Comparison of ENCODE assay signal across 8 mouse cellular contexts in genomic region chr16:8738542-8739514, GRCm38 (mm10). TPM values are rescaled to one million over a fixed set of nuclear protein-coding genes. Genes with fewer than 3 reads are reported as not detected.
DNase-seq lines count a peak whose midpoint lies in the region; ATAC-seq and TF ChIP-seq lines count a peak whose summit lies in the region.

No protein-coding gene starts in this region.

- no peak for TF ChIP-seq CTCF in MEL (IDR thresholded peaks at IDR 0.05 in 2 of 3, conservative IDR thresholded peaks at IDR 0.05 in 1 of 3; ENCODE audit: control insufficient read depth in 1 of 3, insufficient read depth in 1 of 3, low read depth in 2 of 3, low read length in 3 of 3, poor library complexity in 1 of 3, severe bottlenecking in 1 of 3)
- TF ChIP-seq CTCF in lung, postnatal 0 days (IDR thresholded peaks at IDR 0.05) = no peak

- TF ChIP-seq POLR2A in MEL (IDR thresholded peaks at IDR 0.05; ENCODE audit: control insufficient read depth in 1 of 2, insufficient read depth in 1 of 2, low read depth in 1 of 2, low read length in 2 of 2, poor library complexity in 1 of 2) = peak; percentile 67 to 74; a peak in 3 of 4 replicates

- TF ChIP-seq RAD21 in MEL (IDR thresholded peaks at IDR 0.05; ENCODE audit: low read depth, low read length) = no peak

- peak overlapping the region; percentile 79 to 97 for H3K4me3 ChIP-seq in MEL (ENCODE audit: control insufficient read depth in 1 of 2, insufficient read depth in 1 of 2, low read depth in 2 of 2, low read length in 2 of 2)
- peak overlapping the region; percentile 96 for H3K4me3 ChIP-seq in hindbrain, embryonic 10.5 days
- H3K4me3 ChIP-seq in lung, postnatal 0 days (ENCODE audit: low read depth, low read length) = peak overlapping the region; percentile 74

- H3K79me2 ChIP-seq in MEL (ENCODE audit: control insufficient read depth, insufficient read depth, low read length, poor library complexity) = peaks cover 51% of the 10 kb centered on the region

- peaks cover 4 to 32% of the 10 kb centered on the region in 2 experiments; a peak in 3 of 4 replicates for H3K4me1 ChIP-seq in MEL (ENCODE audit: control insufficient read depth in 1 of 2, insufficient read depth in 2 of 2, low read length in 2 of 2)
- peaks cover 32% of the 10 kb centered on the region for H3K4me1 ChIP-seq in hindbrain, embryonic 10.5 days (replicated peaks)
- peaks cover 18% of the 10 kb centered on the region; the same call in 1 of the 2 replicates for H3K4me1 ChIP-seq in lung, postnatal 0 days (ENCODE audit: insufficient read depth, low read depth, low read length)

- WGBS in hindbrain, embryonic 10.5 days = 7% methylated on average over 124 of the region's 126 CpGs
- WGBS in lung, postnatal 0 days = 2% methylated on average over 46 of the region's 126 CpGs

- DNase-seq in MEL (ENCODE audit: low read depth, low spot score) = peak; percentile 84
- peak; percentile 87 for DNase-seq in cerebellum, adult 8-10 months
- DNase-seq in hindbrain, embryonic 10.5 days (ENCODE audit: low spot score) = peak; percentile 89
- DNase-seq in layer of hippocampus, adult 9-11 months = peak; percentile 87
- peak; percentile 95 for DNase-seq in lung, postnatal 0 days (ENCODE audit: low spot score)
- DNase-seq in ovary, postnatal 10 days (ENCODE audit: low spot score) = peak; percentile 82
- peak; percentile 93 for DNase-seq in thymus, postnatal 0 days (ENCODE audit: low spot score)

- peak; percentile 88 for ATAC-seq in frontal cortex, adult (ENCODE audit: low TSS enrichment)
- peak; percentile 95 for ATAC-seq in lung, postnatal 0 days

- H3K9me3 ChIP-seq in MEL (replicated peaks; ENCODE audit: insufficient read depth, low read length) = no peaks in the 10 kb centered on the region
- no peaks in the 10 kb centered on the region for H3K9me3 ChIP-seq in hindbrain, embryonic 10.5 days
- H3K9me3 ChIP-seq in lung, postnatal 0 days (ENCODE audit: low read length) = no peaks in the 10 kb centered on the region

- peak overlapping the region; percentile 61 for H3K27ac ChIP-seq in MEL (ENCODE audit: control insufficient read depth, low read depth, low read length)
- peak overlapping the region; percentile 98 for H3K27ac ChIP-seq in hindbrain, embryonic 10.5 days
- H3K27ac ChIP-seq in lung, postnatal 0 days (ENCODE audit: low read length) = peak overlapping the region; percentile 97

- no peak for TF ChIP-seq EP300 in MEL (IDR thresholded peaks at IDR 0.05; ENCODE audit: low read depth in 1 of 2, low read length in 2 of 2)
- TF ChIP-seq EP300 in lung, postnatal 0 days (IDR thresholded peaks at IDR 0.05) = no peak

- H3K36me3 ChIP-seq in MEL (ENCODE audit: control insufficient read depth in 1 of 2, insufficient read depth in 2 of 2, low read length in 2 of 2) = peaks cover 2 to 21% of the 10 kb centered on the region in 2 experiments; a peak in 3 of 4 replicates
- H3K36me3 ChIP-seq in hindbrain, embryonic 10.5 days = no peaks in the 10 kb centered on the region
- H3K36me3 ChIP-seq in lung, postnatal 0 days (ENCODE audit: insufficient read depth, low read length) = no peaks in the 10 kb centered on the region

- H3K27me3 ChIP-seq in MEL (ENCODE audit: control insufficient read depth in 1 of 2, insufficient read depth in 2 of 2, low read length in 2 of 2) = no peaks in the 10 kb centered on the region
- H3K27me3 ChIP-seq in hindbrain, embryonic 10.5 days (ENCODE audit: insufficient read depth, poor library complexity, severe bottlenecking) = no peaks in the 10 kb centered on the region
- H3K27me3 ChIP-seq in lung, postnatal 0 days (replicated peaks; ENCODE audit: insufficient read depth, low read length) = no peaks in the 10 kb centered on the region

- peak overlapping the region; percentile 94 for H3K9ac ChIP-seq in MEL (ENCODE audit: control insufficient read depth, low read depth, low read length, poor library complexity, severe bottlenecking)
- peak overlapping the region; percentile 90 for H3K9ac ChIP-seq in lung, postnatal 0 days (replicated peaks; ENCODE audit: low read depth)

- H3K4me2 ChIP-seq in lung, postnatal 0 days (replicated peaks; ENCODE audit: low read depth, low read length) = peak overlapping the region; percentile 99

TF ChIP-seq in MEL, 35 proteins besides CTCF, POLR2A, EP300 and RAD21:
- no peak; the same call in 1 of the 2 replicates for TF ChIP-seq KAT2A (conservative IDR thresholded peaks at IDR 0.05; ENCODE audit: low read depth, low read length)
- no peak for TF ChIP-seq TAL1 (IDR thresholded peaks at IDR 0.05; ENCODE audit: low read length)
- no peak for TF ChIP-seq MAFK (IDR thresholded peaks at IDR 0.05; ENCODE audit: borderline replicate concordance, low read depth, low read length)
- no peak for TF ChIP-seq NRF1 (IDR thresholded peaks at IDR 0.05; ENCODE audit: insufficient read depth, low read depth, low read length, poor library complexity, severe bottlenecking)
- TF ChIP-seq ZC3H11A (IDR thresholded peaks at IDR 0.05; ENCODE audit: low read depth, low read length) = no peak
- TF ChIP-seq MYC (IDR thresholded peaks at IDR 0.05; ENCODE audit: low read depth, low read length) = no peak
- no peak for TF ChIP-seq ZMIZ1 (IDR thresholded peaks at IDR 0.05; ENCODE audit: low read depth, low read length)
- peak; percentile 34; the same call in 1 of the 2 replicates for TF ChIP-seq POLR2AphosphoS2 (IDR thresholded peaks at IDR 0.05; ENCODE audit: low read length)
- no peak for TF ChIP-seq POLR2AphosphoS5 (IDR thresholded peaks at IDR 0.05; ENCODE audit: borderline replicate concordance, low read depth, low read length)
- no peak for TF ChIP-seq E2F4 (IDR thresholded peaks at IDR 0.05; ENCODE audit: borderline replicate concordance, low read depth, low read length)
- TF ChIP-seq GABPA (IDR thresholded peaks at IDR 0.05; ENCODE audit: low read depth, low read length) = no peak
- no peak for TF ChIP-seq USF2 (IDR thresholded peaks at IDR 0.05; ENCODE audit: borderline replicate concordance in 1 of 2, insufficient read depth in 1 of 2, low read depth in 1 of 2, low read length in 2 of 2)
- TF ChIP-seq MXI1 (IDR thresholded peaks at IDR 0.05; ENCODE audit: low read depth, low read length) = peak; percentile 70
- TF ChIP-seq UBTF (IDR thresholded peaks at IDR 0.05; ENCODE audit: borderline replicate concordance, insufficient read depth, low read depth, low read length) = no peak
- peak; percentile 77; the same call in 1 of the 2 replicates for TF ChIP-seq MAZ (IDR thresholded peaks at IDR 0.05; ENCODE audit: low read depth, low read length)
- TF ChIP-seq ZKSCAN1 (IDR thresholded peaks at IDR 0.05; ENCODE audit: low read depth, low read length) = no peak
- no peak for TF ChIP-seq RCOR1 (IDR thresholded peaks at IDR 0.05; ENCODE audit: low read depth, low read length)
- TF ChIP-seq SMC3 (IDR thresholded peaks at IDR 0.05; ENCODE audit: low read depth, low read length) = no peak
- TF ChIP-seq CHD1 (IDR thresholded peaks at IDR 0.05; ENCODE audit: low read depth, low read length) = no peak
- no peak for TF ChIP-seq ZNF384 (IDR thresholded peaks at IDR 0.05; ENCODE audit: low read depth, low read length)
- peak; percentile 61; the same call in 1 of the 2 replicates for TF ChIP-seq HCFC1 (IDR thresholded peaks at IDR 0.05; ENCODE audit: low read depth, low read length)
- no peak for TF ChIP-seq TBP (IDR thresholded peaks at IDR 0.05; ENCODE audit: low read depth, low read length)
- no peak for TF ChIP-seq USF1 (IDR thresholded peaks at IDR 0.05; ENCODE audit: low read depth, low read length)
- TF ChIP-seq TCF12 (IDR thresholded peaks at IDR 0.05; ENCODE audit: low read depth, low read length) = no peak
- TF ChIP-seq ETS1 (IDR thresholded peaks at IDR 0.05; ENCODE audit: low read depth, low read length) = no peak
- no peak for TF ChIP-seq MEF2A (IDR thresholded peaks at IDR 0.05; ENCODE audit: extremely low read depth, insufficient replicate concordance, low read depth, low read length, poor library complexity, severe bottlenecking)
- no peak for TF ChIP-seq ELF1 (IDR thresholded peaks at IDR 0.05; ENCODE audit: low read depth, low read length)
- TF ChIP-seq MAX (IDR thresholded peaks at IDR 0.05; ENCODE audit: low read length) = no peak
- no peak for TF ChIP-seq GATA1 (IDR thresholded peaks at IDR 0.05; ENCODE audit: low read depth, low read length)
- TF ChIP-seq SIN3A (IDR thresholded peaks at IDR 0.05; ENCODE audit: low read length) = peak; percentile 30; the same call in 1 of the 2 replicates
- TF ChIP-seq CHD2 (IDR thresholded peaks at IDR 0.05; ENCODE audit: low read length) = no peak
- peak; percentile 82 for TF ChIP-seq NELFE (IDR thresholded peaks at IDR 0.05; ENCODE audit: low read depth, low read length)

RNA-seq across cellular contexts. Expression of gene Usp7, which starts 53.3 kb away (rescaled TPM):
- total RNA-seq in MEL (2012; rRNA removed) = 101 and 105 TPM in 2 replicates
- polyA plus RNA-seq in MEL (2012; ENCODE audit: insufficient read depth in 1 of 2, insufficient read length in 2 of 2, low read depth in 1 of 2, low replicate concordance in 2 of 2, missing spikeins in 1 of 2) = 100 to 1,000 TPM in 1 of 2 experiments, 10 to 100 TPM in 1; 94.2 to 425 TPM
- polyA plus RNA-seq in hindbrain, embryonic 10.5 days (2016; fragmentation: Nextera tagmentation; extraction: Ambion mirVana) = 23.3 and 29.8 TPM in 2 replicates
- polyA plus RNA-seq in lung, postnatal 0 days (2015; fragmentation: Nextera tagmentation; extraction: Ambion mirVana) = 16.5 and 17.6 TPM in 2 replicates
- polyA plus RNA-seq in thymus, postnatal 0 days (2015; fragmentation: Nextera tagmentation; extraction: Ambion mirVana) = 43.0 and 50.3 TPM in 2 replicates

RNA-seq across cellular contexts. Expression of gene Gm5767, which starts 58.3 kb away (rescaled TPM):
- total RNA-seq in MEL (2012; rRNA removed) = not detected in 2 replicates
- not detected for polyA plus RNA-seq in MEL (2012; ENCODE audit: insufficient read depth in 1 of 2, insufficient read length in 2 of 2, low read depth in 1 of 2, low replicate concordance in 2 of 2, missing spikeins in 1 of 2)
- not detected in 2 replicates for polyA plus RNA-seq in hindbrain, embryonic 10.5 days (2016; fragmentation: Nextera tagmentation; extraction: Ambion mirVana)
- not detected in 2 replicates for polyA plus RNA-seq in lung, postnatal 0 days (2015; fragmentation: Nextera tagmentation; extraction: Ambion mirVana)
- polyA plus RNA-seq in thymus, postnatal 0 days (2015; fragmentation: Nextera tagmentation; extraction: Ambion mirVana) = not detected in 2 replicates

Comparison
In these comparisons a context has a peak if more than half of its experiments do, and no peak if none do; other contexts are left out.
1. Peak in every context shown above with its lines: DNase-seq, ATAC-seq, H3K4me3 ChIP-seq and H3K27ac ChIP-seq.